Mouse (Mus musculus) lung, postnatal 10 days (tissue): ENCODE results near the gene Ric8b.

Experiments used
- DNase-seq: peaks from one replicate; pipeline ENCODE4 v3.0.0; 2021

Gene Ric8b

GRCm38 (mm10) chr10:84916810-84917730, at the start of gene Ric8b:
Gene Ric8b, plus strand, starts transcription at chr10:84917616.
- DNase-seq: peak; percentile 96

DNA sequence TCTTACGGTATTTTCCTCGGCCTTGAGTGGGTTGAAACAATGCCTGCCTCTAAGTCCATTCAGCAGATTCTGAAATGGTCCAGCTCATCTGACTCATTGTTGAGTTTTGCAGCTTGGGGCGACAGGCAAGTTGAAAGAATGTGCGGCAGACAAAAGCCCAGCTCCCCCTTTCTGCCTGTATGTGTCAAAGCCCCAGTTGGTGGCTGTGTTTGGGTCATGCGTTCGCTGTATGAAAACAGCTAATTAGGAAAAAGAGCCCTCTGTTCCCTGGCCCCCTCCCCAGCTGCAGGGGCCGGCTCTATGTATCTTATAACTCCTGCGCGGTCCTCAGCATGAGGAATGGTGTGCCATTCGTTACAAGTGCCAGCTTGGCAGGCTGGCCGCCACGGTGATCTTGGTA, 46.1 kb upstream of the Ric8b start:
- DNase-seq: no peak

DNA sequence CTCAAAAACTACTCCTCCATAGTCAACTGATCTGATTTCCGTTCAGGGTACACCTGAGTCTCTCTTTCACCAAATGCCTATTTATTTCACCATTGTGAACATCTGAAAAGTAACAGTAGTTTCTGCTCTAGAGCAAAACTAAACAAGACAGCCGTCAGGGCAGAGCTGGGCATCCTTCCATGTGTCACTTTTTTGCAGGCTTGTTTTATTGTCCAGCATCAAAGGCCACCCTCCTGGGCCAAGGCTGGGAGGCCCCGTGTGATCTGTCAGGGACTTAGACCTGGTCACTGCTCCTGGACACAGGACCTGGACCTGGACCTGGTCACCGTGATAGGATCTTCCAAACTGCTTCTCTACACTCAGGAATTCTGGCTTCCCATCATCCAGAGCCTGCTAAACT, 45.5 kb upstream of the Ric8b start:
- DNase-seq: no peak

DNA sequence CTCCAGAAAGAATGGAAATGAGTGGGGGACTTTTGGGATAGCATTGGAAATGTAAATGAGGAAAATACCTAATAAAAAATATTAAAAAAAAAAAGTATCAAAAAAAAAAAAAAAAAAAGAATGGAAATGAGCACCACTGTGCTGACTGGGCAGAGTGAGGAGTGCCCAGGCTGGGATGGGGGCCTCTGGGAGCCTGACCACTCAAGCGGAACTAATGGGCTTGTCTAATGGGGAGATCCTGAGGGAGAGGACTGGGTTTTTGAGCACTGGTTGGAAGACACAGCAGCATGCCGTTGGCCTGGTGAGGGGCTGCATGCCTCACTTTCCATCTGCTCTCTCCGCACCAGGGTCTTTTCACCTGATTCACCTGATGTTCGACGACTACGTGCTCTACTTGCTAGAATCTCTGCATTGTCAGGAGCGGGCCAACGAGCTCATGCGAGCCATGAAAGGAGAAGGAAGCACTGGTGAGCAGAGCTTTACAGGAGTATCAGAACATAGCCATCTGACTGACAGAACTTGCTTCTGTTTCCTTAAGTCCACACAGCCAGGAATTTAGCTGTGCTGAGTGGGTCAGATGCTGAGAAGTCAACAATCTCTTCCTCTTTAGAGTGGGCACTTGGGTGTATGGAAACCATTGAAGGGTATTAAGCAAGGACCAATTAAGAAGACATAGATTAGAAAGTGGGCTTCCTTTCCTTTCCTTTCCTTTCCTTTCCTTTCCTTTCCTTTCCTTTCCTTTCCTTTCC, 37.4 kb upstream of the Ric8b start:
- DNase-seq: no peak

DNA sequence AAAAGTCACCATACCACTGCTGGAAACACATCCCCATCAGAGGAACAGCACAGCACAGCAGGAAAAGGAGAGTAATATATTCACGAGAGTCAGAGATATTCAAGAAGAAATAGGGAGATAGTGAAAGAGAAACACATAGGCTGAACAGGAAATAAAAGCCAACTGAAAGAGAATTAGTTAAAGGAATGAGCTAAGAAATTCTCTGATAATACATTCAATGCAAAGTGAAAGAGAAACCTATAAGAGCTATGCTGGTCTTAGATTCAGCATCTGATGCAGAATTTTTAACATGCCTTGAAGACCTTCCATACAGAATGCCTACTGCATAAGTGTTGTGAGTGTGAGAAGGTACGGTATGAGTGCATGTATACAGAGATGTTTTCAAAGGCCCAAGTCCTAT, 34.9 kb upstream of the Ric8b start:
- no peak for DNase-seq

DNA sequence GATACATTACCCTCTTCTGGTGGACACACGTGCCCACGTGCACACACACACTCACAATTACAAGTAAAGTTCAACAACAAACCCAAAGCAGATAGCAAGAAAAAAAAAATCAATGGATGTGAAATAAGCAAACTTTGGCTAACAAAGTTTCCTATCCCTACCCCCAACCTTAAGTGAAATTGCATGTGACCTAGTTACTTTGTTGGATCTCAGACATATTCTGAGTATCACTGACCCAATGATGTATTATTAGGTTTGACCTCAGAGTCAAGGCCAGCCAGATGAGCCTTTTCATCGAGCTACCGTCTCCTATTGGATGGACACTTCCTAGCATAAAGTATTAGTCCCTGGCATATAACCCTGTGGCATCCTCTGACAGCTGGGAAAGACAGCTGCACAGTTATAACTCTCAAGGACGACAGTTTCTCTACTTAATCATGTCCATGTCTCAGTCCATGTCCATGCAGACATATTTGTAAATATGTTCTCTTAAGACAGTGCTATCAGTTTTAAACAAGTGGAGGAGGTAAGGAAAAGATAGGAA, 32.0 kb upstream of the Ric8b start:
- no peak for DNase-seq

DNA sequence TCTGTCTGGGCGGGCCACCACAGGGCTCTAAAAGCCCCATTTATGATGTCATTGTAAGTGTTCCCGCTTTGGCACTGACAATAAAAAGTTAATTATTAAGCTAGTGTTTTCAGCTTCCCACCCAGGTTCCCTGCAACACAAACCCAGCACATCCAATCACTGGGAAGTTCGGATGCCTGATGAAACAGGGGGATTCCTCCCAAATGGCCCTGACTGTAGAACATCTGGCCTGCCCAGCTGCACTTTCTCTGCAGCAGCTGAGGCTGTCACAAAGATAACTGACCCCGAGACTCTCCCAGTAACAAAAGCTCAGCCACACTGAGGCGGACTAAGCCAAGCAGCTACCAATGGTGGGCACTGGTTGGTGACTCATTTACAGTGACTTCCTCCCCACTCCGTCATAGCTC, 31.2 kb upstream of the Ric8b start:
- peak; percentile 72 for DNase-seq

DNA sequence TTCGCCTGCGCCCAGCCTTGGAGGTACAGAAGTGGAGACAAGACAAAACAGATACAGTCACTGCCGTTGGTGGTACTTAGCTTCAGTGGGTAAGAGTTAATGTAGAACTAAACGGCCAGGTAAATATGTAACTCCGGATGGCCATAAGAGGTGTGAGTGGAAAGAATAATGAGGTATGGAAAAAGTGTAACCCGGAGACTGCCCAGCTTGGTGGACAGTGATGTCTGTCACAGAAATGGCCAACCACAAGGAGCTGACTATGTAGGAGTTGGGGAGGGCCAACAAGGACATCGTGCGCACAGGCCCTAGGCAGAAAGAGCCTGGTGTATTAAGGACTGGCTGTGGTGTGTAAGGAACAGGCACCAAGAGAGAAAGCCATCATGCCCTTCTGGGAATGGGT, 30.6 kb upstream of the Ric8b start:
- DNase-seq: no peak

GRCm38 (mm10) chr10:84889096-84889846, 28.1 kb upstream of the Ric8b start:
- no peak for DNase-seq

GRCm38 (mm10) chr10:84895810-84896358, 21.5 kb upstream of the Ric8b start:
- no peak for DNase-seq

- no peak for DNase-seq
These were observed 20.2 kb upstream of the Ric8b start for GRCm38 (mm10) chr10:84896941-84897930.

- no peak for DNase-seq
These were observed 19.1 kb upstream of the Ric8b start for GRCm38 (mm10) chr10:84898144-84898979.

DNA sequence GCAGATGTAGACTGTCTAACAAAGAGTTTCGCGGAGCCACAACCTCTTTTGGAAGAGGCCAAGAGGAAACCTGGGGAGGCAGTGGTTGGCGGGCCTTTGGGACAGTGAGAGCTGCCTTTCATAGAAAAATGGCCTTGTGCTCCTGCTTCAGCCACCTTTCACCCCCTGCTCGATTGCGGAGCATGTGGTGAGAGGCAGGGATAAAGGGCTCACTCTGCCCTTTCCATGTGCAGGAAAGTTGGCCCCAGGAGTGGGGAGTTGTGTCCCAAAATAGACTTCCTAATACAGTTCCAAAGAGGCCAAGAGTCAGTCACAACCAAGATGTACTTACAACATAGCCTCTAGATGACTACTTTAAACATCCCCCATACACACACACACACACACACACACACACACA, 15.7 kb upstream of the Ric8b start:
- DNase-seq: no peak

DNA sequence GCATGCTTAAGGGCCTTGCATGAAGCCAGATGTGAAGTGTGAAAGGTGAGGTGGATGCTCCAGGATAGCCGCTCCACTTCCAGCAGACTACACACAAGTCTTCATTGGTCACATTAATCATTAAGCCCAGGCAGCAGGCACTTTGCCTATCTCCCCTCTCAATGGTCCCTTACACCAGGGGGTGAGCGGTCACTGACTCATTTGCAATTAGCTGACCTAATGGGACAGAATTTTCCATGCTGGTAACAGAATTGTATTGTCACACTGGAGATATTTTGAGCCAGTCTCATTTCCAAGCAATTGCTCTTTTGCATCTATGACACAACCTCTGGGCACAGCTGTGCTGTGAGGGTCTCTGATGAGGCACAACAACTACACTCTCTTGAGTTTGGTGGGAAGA, 15.2 kb upstream of the Ric8b start:
- DNase-seq: no peak

DNA sequence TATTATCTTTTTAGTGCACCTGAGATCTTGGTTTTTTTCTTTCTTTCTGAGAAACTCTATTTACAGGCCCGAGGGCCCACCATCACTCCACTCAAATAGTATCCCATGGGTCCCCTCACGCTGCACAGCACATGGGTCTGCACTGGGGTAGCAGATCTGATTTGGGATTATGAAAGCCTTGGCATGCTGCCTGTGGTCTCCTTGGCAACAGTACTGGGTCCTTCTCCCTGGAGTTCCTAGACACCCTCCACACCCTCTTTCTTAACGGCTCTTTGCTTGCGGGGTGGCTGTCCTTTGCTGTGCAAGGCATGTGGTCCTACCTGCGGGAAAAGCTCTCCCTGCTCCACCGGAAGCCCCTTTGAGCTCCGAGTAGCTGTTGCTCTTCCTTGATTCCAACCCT, 14.1 kb upstream of the Ric8b start:
- peak; percentile 29 for DNase-seq

DNA sequence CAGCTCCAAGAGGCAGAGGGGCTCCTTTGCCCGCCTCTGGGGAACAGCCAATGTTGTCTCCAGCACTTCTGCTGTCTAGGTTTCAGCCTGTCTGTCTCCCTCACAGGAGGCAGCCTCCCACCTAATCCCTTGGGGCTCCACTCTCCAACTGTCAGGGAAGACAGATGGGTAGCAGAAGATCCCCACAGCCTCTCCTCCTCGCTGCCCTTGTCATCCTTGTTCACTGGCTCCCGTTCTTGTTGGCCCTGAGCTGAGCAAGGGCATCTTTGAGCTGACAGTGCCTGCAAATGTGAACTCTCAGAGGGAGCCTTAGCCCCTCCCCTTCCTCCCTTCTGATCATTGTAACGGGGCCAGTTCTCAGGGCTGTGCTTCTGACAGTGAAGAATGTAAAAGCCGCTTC, 13.7 kb upstream of the Ric8b start:
- peak; percentile 19 for DNase-seq

DNA sequence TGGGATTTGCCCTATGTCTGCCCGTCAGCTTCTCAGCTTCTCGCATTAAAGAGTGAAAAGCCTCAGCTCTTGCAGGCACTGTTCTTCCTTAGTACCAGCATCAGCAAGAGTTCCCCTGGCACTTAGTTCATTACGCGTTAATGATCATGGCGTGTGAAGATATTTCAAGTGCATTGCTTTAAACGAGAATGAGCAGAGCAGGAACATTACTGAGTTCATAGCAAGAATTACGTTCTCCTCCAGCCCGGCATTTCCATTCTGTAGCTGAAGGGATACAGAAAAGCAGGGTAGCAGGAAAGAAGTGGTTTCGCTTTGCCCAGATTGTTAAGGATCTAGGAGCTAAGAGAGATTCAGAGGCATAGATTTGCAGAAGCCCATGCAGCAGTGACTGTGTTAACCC, 10.5 kb upstream of the Ric8b start:
- DNase-seq: no peak

GRCm38 (mm10) chr10:84908006-84908405, 9.4 kb upstream of the Ric8b start:
- DNase-seq: no peak

GRCm38 (mm10) chr10:84908471-84908870, 8.9 kb upstream of the Ric8b start:
- no peak for DNase-seq

- peak; percentile 14 for DNase-seq
These were observed 8.2 kb upstream of the Ric8b start for GRCm38 (mm10) chr10:84909021-84909801.
